Mouse (Mus musculus): ENCODE measurements around the gene Cecr2.

DNA sequence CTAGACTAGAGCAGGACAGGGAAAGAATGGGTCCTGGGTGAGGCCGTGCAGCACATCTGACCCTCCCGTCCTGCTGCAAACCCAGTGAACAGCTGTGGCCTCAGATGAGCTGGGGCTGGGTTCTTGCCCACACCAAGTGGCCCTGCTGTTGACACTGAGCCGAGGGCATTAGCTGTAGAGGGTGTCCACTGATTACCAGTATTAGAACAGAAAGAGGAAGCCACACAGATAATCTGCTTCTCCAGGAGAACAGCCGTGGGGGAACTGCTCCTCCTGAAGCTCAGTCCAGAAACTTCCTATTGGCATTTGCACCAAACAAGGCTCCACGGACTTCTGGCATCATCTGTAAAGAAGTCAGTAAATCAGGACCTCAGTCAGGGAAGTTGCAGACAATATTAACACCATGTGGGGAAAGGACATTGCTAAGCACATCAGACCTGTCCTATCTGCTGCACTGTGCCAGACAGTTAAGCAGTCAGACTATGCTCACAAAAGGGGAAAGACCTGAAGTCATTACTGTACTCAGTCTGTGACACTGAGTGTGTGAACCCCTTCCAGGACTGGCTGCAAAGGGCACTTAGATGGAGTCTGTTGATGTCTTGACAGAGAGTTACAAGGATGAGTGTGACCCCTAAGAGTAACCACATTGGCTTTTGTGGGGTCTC lies 129.4 kb downstream of the Cecr2 start:
- TF ChIP-seq CTCF (IDR thresholded peaks at IDR 0.05; ENCODE audit: low read depth, low read length): no peak
- no peak for TF ChIP-seq TAL1 (conservative IDR thresholded peaks at IDR 0.05; ENCODE audit: low read depth, low read length)
- TF ChIP-seq GATA2 (IDR thresholded peaks at IDR 0.05; ENCODE audit: borderline replicate concordance, low read depth, low read length): no peak
- TF ChIP-seq GATA1 (IDR thresholded peaks at IDR 0.05; ENCODE audit: borderline replicate concordance, low read length): no peak
- no peak for TF ChIP-seq POLR2AphosphoS5 (IDR thresholded peaks at IDR 0.05; ENCODE audit: insufficient replicate concordance, low read depth, low read length)
